Mouse (Mus musculus) C2C12 (cell line): ENCODE measurements at regions not wholly inside any gene's neighbourhood (a gene's known extent, or its start where the extent isn't known, plus 50 kb on each side); places are given as distances from the start of the nearest gene placed in this dataset.

Experiments used
- H3K27me3 ChIP-seq: one replicate; pipeline ENCODE4 v1.6.1; 2011; ENCODE audit not compliant: control insufficient read depth, insufficient read depth, insufficient read length
- H3K36me3 ChIP-seq: one replicate; pipeline ENCODE4 v1.6.1; 2011; ENCODE audit not compliant: control insufficient read depth, insufficient read depth
- H3K4me3 ChIP-seq: one replicate; pipeline ENCODE4 v1.5.1; 2011; ENCODE audit warnings: mild to moderate bottlenecking, control low read depth; ENCODE audit not compliant: poor library complexity, insufficient read depth, severe bottlenecking
- H3K79me2 ChIP-seq: one replicate; pipeline ENCODE4 v1.6.1; 2011; ENCODE audit not compliant: control insufficient read depth, insufficient read depth
- H3K79me3 ChIP-seq: one replicate; pipeline ENCODE4 v1.6.1; 2011; ENCODE audit warnings: low read depth, control low read depth
- H3ac ChIP-seq: one replicate; pipeline ENCODE3; 2011; ENCODE audit warnings: low read depth; ENCODE audit not compliant: control insufficient read depth, insufficient read length
- CEBPB ChIP-seq: IDR thresholded peaks from one replicate; pipeline ENCODE4 v1.6.1; 2011; ENCODE audit warnings: low read depth, mild to moderate bottlenecking, control low read depth, moderate library complexity
- CTCF ChIP-seq: IDR thresholded peaks from one replicate; pipeline ENCODE4 v1.5.1; 2011; ENCODE audit not compliant: control insufficient read depth, insufficient read depth, insufficient read length
- FOSL1 ChIP-seq: IDR thresholded peaks from one replicate; pipeline ENCODE4 v1.8.0; 2011; ENCODE audit warnings: mild to moderate bottlenecking, low read length; ENCODE audit not compliant: poor library complexity, insufficient read depth, severe bottlenecking
- MAX ChIP-seq: IDR thresholded peaks from one replicate; pipeline ENCODE4 v1.6.1; 2011; ENCODE audit warnings: mild to moderate bottlenecking, control low read depth
- MYOD1 ChIP-seq: IDR thresholded peaks from one replicate; pipeline ENCODE4 v1.6.1; 2011; ENCODE audit warnings: low read depth; ENCODE audit not compliant: control insufficient read depth, insufficient read length
- MYOG ChIP-seq: IDR thresholded peaks from one replicate; pipeline ENCODE4 v1.6.1; 2011; ENCODE audit not compliant: control insufficient read depth, insufficient read length; ENCODE audit errors: extremely low read depth
- USF1 ChIP-seq: IDR thresholded peaks from one replicate; pipeline ENCODE4 v1.6.1; 2011; ENCODE audit warnings: low read depth, mild to moderate bottlenecking, control low read depth, moderate library complexity

GRCm38 (mm10) chr12:14237699-14238098 lies 85.8 kb upstream of the Fam84a start:
- Histone ChIP-seq H3K79me3 (no peaks in the 10 kb centered on the region), H3K79me2 (no peaks in the 10 kb centered on the region), H3K27me3 (no peaks in the 10 kb centered on the region), H3K4me3 (no peak overlapping the region), H3ac (no peak overlapping the region), H3K36me3 (no peaks in the 10 kb centered on the region)
- TF ChIP-seq MYOG, result no peak
- no peak for TF ChIP-seq CEBPB
- TF ChIP-seq FOSL1, result no peak
- no peak for TF ChIP-seq USF1
- no peak for TF ChIP-seq MYOD1
- no peak for TF ChIP-seq MAX
- no peak for TF ChIP-seq CTCF

- no peaks in the 10 kb centered on the region for H3K79me3 ChIP-seq
- no peaks in the 10 kb centered on the region for H3K36me3 ChIP-seq
- H3K27me3 ChIP-seq, result no peaks in the 10 kb centered on the region
- no peak overlapping the region for H3ac ChIP-seq
- H3K79me2 ChIP-seq, result no peaks in the 10 kb centered on the region
- TF ChIP-seq CTCF (no peak), MAX (no peak), CEBPB (no peak), MYOD1 (no peak), MYOG (no peak), FOSL1 (no peak), USF1 (no peak)
- H3K4me3 ChIP-seq, result no peak overlapping the region
Observed at GRCm38 (mm10) chr12:14235351-14235750, 83.5 kb upstream of the Fam84a start.

GRCm38 (mm10) chr12:14212618-14213017 lies 60.8 kb upstream of the Fam84a start:
- Histone ChIP-seq H3ac (no peak overlapping the region), H3K79me2 (no peaks in the 10 kb centered on the region), H3K4me3 (no peak overlapping the region), H3K27me3 (no peaks in the 10 kb centered on the region), H3K36me3 (no peaks in the 10 kb centered on the region), H3K79me3 (no peaks in the 10 kb centered on the region)
- TF ChIP-seq CEBPB (no peak), MAX (no peak), MYOG (no peak), FOSL1 (no peak), MYOD1 (no peak), USF1 (no peak), CTCF (no peak)

DNA sequence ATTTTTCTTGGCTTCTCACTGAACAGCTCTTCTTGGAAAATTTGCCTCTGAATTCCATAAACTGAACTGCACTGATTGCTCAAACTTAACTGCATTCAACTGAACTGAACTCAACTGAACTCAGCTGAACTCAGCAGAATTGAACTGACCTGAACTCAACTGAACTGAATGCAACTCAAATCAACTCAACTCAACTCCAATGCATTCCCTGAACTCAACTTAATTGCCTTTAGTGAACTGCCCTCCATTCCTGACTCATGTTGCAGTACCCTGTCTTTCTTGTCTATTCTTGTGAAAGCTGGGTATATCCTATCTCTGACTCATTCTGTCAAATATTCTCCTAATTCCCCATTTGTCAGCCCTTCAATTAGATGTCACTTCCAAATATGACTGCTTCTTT lies 58.0 kb upstream of the Fam84a start:
- Histone ChIP-seq H3K36me3 (no peaks in the 10 kb centered on the region), H3K79me2 (no peaks in the 10 kb centered on the region), H3K27me3 (no peaks in the 10 kb centered on the region), H3K4me3 (no peak overlapping the region), H3ac (no peak overlapping the region), H3K79me3 (no peaks in the 10 kb centered on the region)
- no peak for TF ChIP-seq CTCF

DNA sequence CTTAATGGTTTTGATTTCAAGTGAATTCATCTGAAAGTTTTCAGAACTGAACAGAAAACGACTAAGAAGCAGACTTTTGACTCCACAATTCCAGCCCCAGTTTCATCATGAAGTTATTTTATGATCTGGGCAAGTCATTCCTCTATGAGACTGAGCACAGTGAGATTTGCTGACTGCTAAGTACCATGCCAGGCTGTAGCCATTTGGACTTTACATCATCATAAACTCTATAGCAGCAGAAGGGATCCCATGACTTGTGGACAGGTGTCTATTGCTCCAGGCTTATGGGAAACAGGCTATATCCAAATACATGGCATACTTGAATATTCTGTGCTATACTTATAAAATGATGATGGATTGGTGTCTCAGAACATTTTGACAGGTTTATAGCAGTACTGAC lies 55.4 kb upstream of the Fam84a start:
- Histone ChIP-seq H3K36me3 (no peaks in the 10 kb centered on the region), H3K79me3 (no peaks in the 10 kb centered on the region), H3K4me3 (no peak overlapping the region), H3ac (no peak overlapping the region), H3K27me3 (no peaks in the 10 kb centered on the region), H3K79me2 (no peaks in the 10 kb centered on the region)
- TF ChIP-seq CTCF, result no peak
- no peak for TF ChIP-seq FOSL1
- TF ChIP-seq USF1, result no peak
- TF ChIP-seq MAX, result no peak
- TF ChIP-seq CEBPB, result no peak
- TF ChIP-seq MYOD1, result no peak
- no peak for TF ChIP-seq MYOG

GRCm38 (mm10) chr12:14204491-14204890 lies 52.6 kb upstream of the Fam84a start:
- Histone ChIP-seq H3K36me3 (no peaks in the 10 kb centered on the region), H3ac (no peak overlapping the region), H3K27me3 (no peaks in the 10 kb centered on the region), H3K79me2 (no peaks in the 10 kb centered on the region), H3K79me3 (no peaks in the 10 kb centered on the region), H3K4me3 (no peak overlapping the region)
- no peak for TF ChIP-seq USF1
- no peak for TF ChIP-seq CTCF
- TF ChIP-seq FOSL1, result no peak
